Mouse (Mus musculus) stomach, postnatal 0 days (tissue): ENCODE results near the gene Tinagl1.

Source experiments
- CTCF ChIP-seq: IDR thresholded peaks from 2 replicates; pipeline ENCODE4 v1.5.1; 2016; ENCODE audit warnings: antibody characterized with exemption, low read depth, mild to moderate bottlenecking, moderate library complexity
- EP300 ChIP-seq: optimal IDR thresholded peaks from 2 replicates; pipeline ENCODE3; 2016; ENCODE audit warnings: antibody characterized with exemption

DNA sequence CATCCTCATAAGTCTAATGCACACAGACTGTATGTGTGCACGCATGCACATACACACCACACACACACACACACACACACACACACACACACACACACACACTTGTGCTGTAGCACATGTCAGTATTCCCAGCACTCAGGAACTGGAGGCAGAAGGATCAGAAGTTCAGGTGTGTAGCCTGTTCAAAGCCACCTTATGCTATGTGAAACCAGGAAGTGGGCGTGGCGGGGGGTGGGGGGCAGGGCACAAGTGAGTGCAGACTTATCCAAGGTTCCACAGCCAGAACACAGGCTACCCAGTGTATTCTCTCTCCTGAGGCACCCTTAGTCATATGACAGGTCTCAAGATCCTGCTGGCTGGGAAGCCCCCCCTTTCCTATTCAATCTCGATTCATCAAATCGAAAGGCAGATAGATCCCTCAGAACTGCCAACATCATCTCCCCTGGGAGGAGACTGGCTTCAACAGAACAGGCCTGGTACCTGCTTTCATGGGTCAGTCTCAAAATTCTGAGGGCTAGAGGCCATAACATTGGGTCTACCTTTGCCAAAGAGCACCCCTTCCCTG is 1.3 kb upstream of the Tinagl1 start:
- TF ChIP-seq CTCF, result no peak
- no peak for TF ChIP-seq EP300
